In genomic region chr3:118443742-118444332, GRCm38 (mm10) we compare ENCODE assay signal across 14 mouse cellular contexts.
DNase-seq lines count a peak whose midpoint lies in the region; ATAC-seq lines count a peak whose summit lies in the region.
"Had no signal": no experiment of that assay in that cellular context is flagged by ENCODE, and none has a peak within 500 bp of the region (broad histone marks: within the 10 kb centered on the region; RNA-seq: fewer than 3 reads in every experiment).

No protein-coding gene starts in this region.

- 0 out of 2 replicates have a peak, but pooled peaks cover 8% of the 10 kb centered on the region for H3K4me1 ChIP-seq in hindbrain, embryonic 14.5 days (replicated peaks; ENCODE audit: control insufficient read depth, insufficient read depth, low read length)
- H3K4me1 ChIP-seq in hindbrain, embryonic 12.5 days = peaks cover 5% of the 10 kb centered on the region; the same call in 1 of the 2 replicates
- peaks cover 8% of the 10 kb centered on the region for H3K4me1 ChIP-seq in neural tube, embryonic 13.5 days (replicated peaks)
- peaks cover 7% of the 10 kb centered on the region for H3K4me1 ChIP-seq in neural tube, embryonic 15.5 days

- H3K36me3 ChIP-seq in hindbrain, embryonic 14.5 days (replicated peaks; ENCODE audit: control insufficient read depth, insufficient read depth) = no peaks in the 10 kb centered on the region
- H3K36me3 ChIP-seq in hindbrain, embryonic 12.5 days = no peaks in the 10 kb centered on the region
- no peaks in the 10 kb centered on the region for H3K36me3 ChIP-seq in neural tube, embryonic 13.5 days
- H3K36me3 ChIP-seq in neural tube, embryonic 15.5 days = no peaks in the 10 kb centered on the region

- 50% methylated on average over 8 of the region's 8 CpGs for WGBS in hindbrain, embryonic 14.5 days
- WGBS in hindbrain, embryonic 12.5 days = 53% methylated on average over 8 of the region's 8 CpGs
- WGBS in neural tube, embryonic 13.5 days = 52% methylated on average over 8 of the region's 8 CpGs
- 47% methylated on average over 8 of the region's 8 CpGs for WGBS in neural tube, embryonic 15.5 days

- no peaks in the 10 kb centered on the region for H3K9me3 ChIP-seq in hindbrain, embryonic 14.5 days (ENCODE audit: control insufficient read depth, low read length)
- no peaks in the 10 kb centered on the region for H3K9me3 ChIP-seq in hindbrain, embryonic 12.5 days (replicated peaks)
- H3K9me3 ChIP-seq in neural tube, embryonic 13.5 days = no peaks in the 10 kb centered on the region
- H3K9me3 ChIP-seq in neural tube, embryonic 15.5 days (replicated peaks) = no peaks in the 10 kb centered on the region

- no peak overlapping the region for H3K9ac ChIP-seq in hindbrain, embryonic 14.5 days
- no peak overlapping the region for H3K9ac ChIP-seq in hindbrain, embryonic 12.5 days
- no peak overlapping the region for H3K9ac ChIP-seq in neural tube, embryonic 13.5 days
- H3K9ac ChIP-seq in neural tube, embryonic 15.5 days (replicated peaks) = no peak overlapping the region

- H3K4me2 ChIP-seq in hindbrain, embryonic 14.5 days (replicated peaks) = no peak overlapping the region
- no peak overlapping the region for H3K4me2 ChIP-seq in hindbrain, embryonic 12.5 days (replicated peaks)
- H3K4me2 ChIP-seq in neural tube, embryonic 13.5 days = no peak overlapping the region
- H3K4me2 ChIP-seq in neural tube, embryonic 15.5 days = no peak overlapping the region

- peak; percentile 36 for DNase-seq in hindbrain, embryonic 14.5 days (ENCODE audit: low spot score)
- peak; percentile 38 for DNase-seq in gonadal fat pad, adult 2 months (ENCODE audit: low read depth)
- DNase-seq in spleen, postnatal 4 days (ENCODE audit: low spot score in 2 of 2) = no peak
- no peak for DNase-seq in kidney, postnatal 36 days
- DNase-seq: adrenal gland, postnatal 25 days; gastrocnemius, postnatal 14 days; kidney, postnatal 25 days; thymus, adult 18-20 months had no signal

- no peak for ATAC-seq in hindbrain, embryonic 14.5 days (ENCODE audit: low FRiP score)
- no peak for ATAC-seq in hindbrain, embryonic 12.5 days (ENCODE audit: low FRiP score)
- ATAC-seq in neural tube, embryonic 13.5 days (ENCODE audit: low read depth) = peak; percentile 56; the same call in 1 of the 2 replicates
- no peak for ATAC-seq in neural tube, embryonic 15.5 days (ENCODE audit: low FRiP score)
- ATAC-seq: intestine, embryonic 16.5 days had no signal

- no peak overlapping the region for H3K4me3 ChIP-seq in hindbrain, embryonic 14.5 days (replicated peaks; ENCODE audit: low read length)
- H3K4me3 ChIP-seq in hindbrain, embryonic 12.5 days = no peak overlapping the region
- H3K4me3 ChIP-seq in neural tube, embryonic 13.5 days = no peak overlapping the region
- H3K4me3 ChIP-seq in neural tube, embryonic 15.5 days (replicated peaks) = no peak overlapping the region
- H3K4me3 ChIP-seq: erythroblast, embryonic 14.5 days had no signal

- no peaks in the 10 kb centered on the region for H3K27me3 ChIP-seq in hindbrain, embryonic 14.5 days (ENCODE audit: control insufficient read depth, insufficient read depth, low read length)
- no peaks in the 10 kb centered on the region for H3K27me3 ChIP-seq in hindbrain, embryonic 12.5 days
- no peaks in the 10 kb centered on the region for H3K27me3 ChIP-seq in neural tube, embryonic 13.5 days
- no peaks in the 10 kb centered on the region for H3K27me3 ChIP-seq in neural tube, embryonic 15.5 days (replicated peaks)
- H3K27me3 ChIP-seq: CH12.LX had no signal

- H3K27ac ChIP-seq in hindbrain, embryonic 14.5 days = no peak overlapping the region
- no peak overlapping the region for H3K27ac ChIP-seq in hindbrain, embryonic 12.5 days
- no peak overlapping the region for H3K27ac ChIP-seq in neural tube, embryonic 13.5 days (replicated peaks)
- no peak overlapping the region for H3K27ac ChIP-seq in neural tube, embryonic 15.5 days (replicated peaks)

Comparison
In these comparisons a context has a peak if more than half of its experiments do, and no peak if none do; other contexts are left out.
1. DNase-seq: peak in hindbrain, embryonic 14.5 days (single experiment) and gonadal fat pad, adult 2 months (single experiment); none in spleen, postnatal 4 days (0 of 2) and kidney, postnatal 36 days (0 of 2).